Mouse (Mus musculus) frontal cortex, postnatal 14 days (tissue): ENCODE data around the gene Fndc8.

Source experiments
- DNase-seq, 2 experiments: peaks; one replicate each; pipeline ENCODE4 v3.0.0; 2022; ENCODE audit warnings: low spot score in 2 of 2

Fndc8 gene

DNA sequence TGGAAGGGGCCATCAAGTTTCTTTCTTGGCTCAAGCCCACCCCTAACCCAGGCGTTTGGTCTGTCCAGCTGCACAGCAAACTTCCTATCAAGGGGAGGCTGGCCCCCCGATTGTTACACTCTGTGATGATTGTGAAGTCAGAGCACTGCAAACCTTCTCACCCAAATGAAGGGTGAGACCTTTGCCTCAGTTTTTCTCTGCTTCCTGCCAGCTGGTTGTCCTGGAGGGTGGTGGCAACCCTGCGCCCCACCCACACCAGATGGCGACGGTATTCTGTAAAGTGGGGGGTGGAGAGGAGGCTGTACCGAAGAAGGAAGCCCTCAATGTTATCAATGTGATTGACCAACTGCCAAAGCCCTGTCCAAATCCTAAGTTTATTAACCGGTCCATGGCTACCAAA lies at the start of gene Fndc8:
Gene Fndc8, plus strand, starts transcription at position 189 of the 400 bp plus-strand sequence.
- DNase-seq = no peak

DNA sequence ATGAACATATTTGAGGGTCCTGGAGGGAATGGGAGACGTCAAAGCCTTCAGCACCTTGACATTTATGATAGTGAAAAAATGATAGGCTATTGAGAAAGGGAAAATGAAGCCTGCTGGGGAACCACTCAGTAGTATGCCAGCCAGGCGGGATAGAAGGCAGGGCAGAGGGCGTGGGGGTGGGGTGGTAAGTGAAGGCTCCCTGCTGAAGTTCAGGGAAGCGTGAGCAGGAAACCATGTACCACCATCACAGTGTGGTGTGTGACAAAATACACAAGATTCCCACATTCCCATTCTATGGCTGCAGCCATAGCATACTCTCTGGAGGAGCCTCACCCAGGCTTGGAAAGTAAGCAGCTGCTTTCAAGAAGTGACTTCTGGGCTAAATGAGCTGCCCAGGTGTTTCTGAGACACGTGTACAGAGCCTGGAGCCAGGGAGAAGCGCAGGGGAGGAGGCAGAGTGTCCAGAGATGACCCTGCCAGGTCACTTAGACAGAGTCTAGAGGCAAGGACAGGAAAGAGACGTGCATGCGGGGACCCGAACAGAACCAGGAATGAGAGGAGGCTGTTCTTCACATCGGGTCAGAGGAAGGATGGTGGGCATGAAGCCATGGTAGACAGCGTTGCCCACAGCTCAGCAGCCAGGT lies 47.0 kb upstream of the Fndc8 start:
- no peak for DNase-seq

DNA sequence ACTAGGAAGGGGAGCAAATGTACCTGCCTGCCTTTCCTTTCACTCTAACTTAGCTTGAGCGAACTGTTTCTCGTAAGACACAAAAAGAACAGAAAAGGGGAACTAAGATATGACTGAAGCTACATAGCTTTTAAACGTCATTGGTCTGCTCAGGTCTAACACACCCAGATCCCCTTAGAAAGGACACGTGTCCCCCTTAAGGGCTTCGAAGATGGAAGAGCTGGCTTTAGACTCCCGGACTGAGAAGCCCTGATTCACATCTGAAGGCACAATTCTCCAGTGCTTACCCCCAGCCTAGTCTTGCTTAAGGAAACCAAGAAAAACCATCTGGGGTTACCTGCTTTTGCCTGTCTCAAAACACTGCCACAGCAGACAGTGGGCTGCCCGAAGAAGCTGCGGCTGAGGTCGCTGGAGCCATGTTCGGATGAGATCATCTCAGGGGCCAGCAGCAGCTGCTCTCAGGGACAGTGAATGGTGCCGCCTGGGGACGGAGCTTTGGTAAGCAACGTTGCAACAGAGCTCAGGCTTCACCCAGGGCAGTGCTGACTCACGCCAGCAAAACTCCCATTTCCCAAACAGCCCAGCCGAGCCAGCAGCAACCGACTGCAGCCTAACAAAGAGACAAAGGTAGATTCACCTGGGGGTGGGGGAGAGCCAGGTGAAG lies 46.4 kb upstream of the Fndc8 start:
- DNase-seq = peak; percentile 21 to 25

DNA sequence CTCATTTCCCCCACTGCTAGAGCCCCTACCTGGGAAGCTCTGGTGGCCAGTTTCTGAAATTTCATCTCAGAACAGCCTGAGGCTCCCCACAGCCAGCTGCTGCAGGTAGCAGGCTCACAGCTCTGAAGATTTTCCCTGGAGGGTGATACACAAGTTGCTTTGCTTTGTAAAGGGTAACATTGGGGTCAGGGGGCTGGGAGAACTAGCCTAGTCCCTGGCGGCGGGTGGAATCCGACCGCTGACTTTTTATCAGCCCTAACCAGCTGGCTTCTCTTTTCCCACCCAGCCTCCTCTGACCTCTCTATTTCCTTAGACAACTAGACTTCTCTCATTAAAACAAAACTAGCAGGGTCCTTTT lies 45.9 kb upstream of the Fndc8 start:
- no peak for DNase-seq

DNA sequence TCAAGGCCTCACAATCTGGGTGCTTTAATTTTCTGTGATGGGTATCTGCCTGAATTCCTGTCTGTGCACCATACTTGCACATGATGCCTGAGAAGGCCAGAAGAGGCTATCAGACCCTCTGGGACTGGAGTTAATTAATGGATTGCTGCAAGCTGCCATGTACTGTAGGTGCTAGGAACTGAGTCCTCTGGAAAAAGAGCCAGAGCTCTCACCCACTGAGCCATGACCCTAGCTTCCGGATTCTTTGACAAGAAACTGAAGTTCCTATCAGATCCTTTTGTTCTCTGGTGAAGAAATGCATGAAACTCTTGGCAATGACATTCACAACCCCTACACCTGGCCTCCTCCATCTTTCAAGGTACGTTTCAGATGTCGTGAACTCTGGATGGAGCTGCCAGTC lies 45.0 kb upstream of the Fndc8 start:
- DNase-seq = no peak

DNA sequence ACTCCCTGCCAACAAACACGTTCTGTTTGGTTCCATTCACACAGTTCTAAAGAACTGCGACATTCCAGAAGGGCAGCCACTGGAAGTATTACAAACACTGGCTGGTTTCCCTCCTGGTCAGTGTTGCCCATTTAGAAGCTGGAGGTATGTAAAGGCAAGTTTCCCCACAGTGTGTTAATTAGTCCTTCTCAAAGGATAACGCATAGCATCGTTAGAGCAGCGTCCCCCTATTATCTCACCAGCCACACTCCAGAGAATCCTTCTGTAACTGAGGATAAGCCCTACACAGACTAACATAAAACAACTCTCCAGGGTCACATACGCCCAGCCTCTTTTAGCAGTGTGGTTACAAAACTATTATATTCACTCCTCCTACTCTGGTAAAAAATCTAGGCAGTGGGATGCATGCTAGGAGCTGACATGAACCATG lies 44.3 kb upstream of the Fndc8 start:
- DNase-seq = no peak

DNA sequence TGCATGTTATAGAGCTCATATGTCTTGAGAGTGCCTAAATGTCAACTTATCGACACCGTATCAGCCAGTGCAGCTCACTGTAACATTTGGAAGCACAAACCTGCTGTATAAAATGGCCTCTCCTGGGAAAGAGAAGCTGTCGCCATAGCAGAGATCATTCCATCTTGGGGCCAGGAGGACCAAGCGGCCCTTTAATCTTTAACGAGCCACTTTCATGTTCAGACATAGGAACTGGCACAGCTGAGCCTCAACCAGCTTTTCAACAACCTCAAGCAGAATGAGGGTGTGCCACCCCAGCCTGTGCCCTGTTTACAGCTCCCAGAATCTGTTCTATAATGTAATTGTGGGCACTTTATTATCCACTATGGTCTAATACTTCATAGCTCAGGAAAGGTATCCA lies 41.7 kb upstream of the Fndc8 start:
- no peak for DNase-seq

DNA sequence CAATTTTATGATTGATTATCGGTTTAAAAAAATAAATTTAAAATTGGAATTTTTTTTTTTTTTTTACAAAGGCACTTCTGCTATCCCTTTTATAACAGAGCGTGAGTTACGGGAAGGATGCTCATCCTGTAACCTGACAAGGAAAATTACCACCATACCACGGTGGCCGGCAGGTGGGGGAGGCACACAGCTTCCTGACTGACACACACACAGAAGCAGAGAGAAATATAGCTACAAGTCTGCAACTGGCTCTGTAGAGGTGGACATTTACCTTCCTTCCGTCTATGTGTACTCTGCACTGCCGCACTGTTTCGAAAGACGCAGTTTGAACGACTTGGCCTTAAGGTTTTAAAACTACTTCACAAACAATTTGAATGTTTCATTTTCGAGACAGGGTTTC lies 39.8 kb upstream of the Fndc8 start:
- no peak for DNase-seq

DNA sequence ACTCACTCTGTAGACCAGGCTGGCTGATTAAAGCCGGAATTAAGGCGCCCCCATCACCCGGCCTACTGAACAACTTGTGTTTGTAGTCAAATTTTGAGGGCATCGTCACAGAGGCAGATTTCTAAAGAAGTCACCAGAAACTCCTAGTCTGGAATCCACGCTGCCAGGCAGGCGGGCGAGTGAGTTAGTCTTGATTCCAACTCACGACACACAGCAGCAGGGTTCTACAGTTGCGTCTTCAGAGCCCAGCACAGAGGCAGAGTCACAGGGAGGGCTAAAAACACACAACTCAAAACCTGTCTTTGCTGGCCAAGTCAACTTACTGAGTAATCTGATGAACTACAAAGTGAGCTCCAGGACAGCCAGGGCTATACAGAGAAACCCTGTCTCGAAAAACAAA lies 39.4 kb upstream of the Fndc8 start:
- DNase-seq = no peak

DNA sequence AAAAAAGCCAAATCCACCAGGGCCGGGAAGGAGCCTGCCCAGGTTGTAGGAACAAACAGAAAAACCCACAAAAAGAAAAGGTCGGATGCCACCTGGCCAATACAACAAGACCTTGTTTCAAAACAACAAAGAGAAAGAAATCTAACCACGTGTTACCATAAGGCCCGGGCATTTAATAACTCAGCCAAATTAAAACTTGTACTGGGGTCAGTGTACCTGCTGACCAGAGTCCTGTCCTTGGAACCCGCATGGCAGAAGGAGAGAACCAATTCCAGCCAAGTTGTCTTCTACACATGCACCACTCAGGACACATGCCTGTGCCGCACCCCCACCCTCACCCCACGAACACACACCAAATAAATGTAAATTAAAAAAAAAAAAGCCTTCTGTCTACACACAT lies 39.0 kb upstream of the Fndc8 start:
- no peak for DNase-seq

DNA sequence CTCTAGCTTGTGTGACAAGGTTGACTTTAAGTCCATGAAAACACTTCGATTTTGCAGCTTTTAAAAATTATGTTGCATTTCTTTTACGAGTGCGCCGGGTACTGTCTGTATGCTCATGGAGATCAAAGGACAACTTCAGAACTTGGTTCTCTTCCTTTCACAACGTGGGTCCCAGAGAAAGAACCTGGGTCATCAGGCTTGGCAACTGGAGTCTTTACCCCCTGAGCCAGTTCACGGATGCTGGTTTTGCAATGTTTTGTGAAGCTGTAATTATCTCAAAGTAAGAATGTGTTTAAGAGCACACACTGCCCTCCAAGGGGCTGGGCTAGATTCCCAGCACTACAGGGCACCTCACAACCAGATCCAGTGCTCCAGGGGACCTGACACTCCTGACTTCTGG lies 37.8 kb upstream of the Fndc8 start:
- no peak for DNase-seq

DNA sequence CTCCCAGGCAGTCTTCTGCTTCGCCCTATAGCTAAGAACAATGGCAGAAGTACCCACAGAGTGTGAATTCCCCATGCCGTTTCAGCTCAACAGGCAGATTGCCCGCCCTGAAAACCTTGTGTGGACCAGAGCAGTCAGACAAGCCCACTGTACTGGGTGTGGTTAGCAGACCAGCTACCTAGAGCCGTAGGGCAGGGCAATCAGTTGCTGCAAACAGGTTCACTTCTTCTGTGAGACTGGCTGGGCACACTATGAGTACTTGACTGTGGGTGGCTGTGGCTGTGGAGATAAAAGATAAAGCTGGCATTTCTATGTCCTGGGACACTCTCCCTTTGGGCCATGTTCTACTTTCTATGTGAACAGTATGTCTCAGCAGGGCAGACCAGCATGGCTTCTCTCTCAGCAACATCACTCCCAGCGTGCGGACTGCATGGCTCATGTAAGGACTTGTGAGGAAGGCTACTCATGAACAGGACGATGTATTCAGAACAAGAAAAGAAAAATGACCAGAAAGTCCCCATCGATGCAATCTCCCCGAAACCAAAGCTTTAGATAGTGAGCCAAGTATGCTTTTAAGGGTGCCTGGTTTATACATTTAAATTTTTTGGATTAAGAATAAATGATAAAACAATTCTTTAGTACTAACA lies 36.5 kb upstream of the Fndc8 start:
- DNase-seq = no peak

DNA sequence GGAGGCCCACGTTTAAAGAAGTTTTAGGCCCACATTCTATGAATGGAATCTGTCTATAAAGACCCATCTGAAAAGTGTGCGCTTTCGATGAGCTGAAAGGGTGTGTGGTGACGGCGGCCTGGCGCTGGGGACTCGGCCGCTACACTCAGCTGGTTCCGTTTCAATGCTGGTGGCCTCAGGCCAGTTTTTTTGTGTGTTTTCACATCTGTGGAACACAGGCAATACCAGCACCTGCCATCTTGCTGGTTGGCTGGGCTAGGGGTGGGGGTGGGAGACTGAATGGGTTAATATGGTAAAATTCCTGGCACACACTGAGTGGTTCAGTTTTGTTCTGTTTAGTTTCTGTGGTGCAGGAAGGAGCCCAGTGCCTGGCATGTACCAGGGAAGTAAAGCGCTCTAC lies 35.9 kb upstream of the Fndc8 start:
- DNase-seq = no peak

DNA sequence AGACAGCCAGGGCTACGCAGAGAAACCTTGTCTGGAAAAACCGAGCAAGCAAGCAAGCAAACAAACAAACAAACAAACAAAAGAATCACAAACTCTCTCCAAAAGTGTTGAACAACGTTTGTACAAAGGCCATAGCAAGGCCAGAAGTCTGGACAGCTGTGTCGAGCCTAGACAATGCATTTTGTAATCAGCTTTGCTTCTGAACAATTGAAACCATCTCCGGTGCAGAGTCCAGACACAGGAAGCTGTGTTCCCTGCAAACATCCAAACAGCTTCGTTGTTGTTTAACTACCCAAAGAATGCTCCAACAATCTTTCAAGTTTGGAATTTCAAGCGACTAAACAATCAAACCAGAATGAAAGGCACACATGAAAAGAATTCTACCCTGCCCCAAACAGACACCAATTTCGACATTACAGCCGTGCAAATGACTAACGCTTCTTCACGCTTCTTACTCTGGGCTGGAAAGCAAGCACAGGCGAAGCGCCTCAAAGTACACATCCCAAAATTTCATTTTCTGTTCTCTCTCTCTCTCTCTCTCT lies 34.5 kb upstream of the Fndc8 start:
- no peak for DNase-seq

DNA sequence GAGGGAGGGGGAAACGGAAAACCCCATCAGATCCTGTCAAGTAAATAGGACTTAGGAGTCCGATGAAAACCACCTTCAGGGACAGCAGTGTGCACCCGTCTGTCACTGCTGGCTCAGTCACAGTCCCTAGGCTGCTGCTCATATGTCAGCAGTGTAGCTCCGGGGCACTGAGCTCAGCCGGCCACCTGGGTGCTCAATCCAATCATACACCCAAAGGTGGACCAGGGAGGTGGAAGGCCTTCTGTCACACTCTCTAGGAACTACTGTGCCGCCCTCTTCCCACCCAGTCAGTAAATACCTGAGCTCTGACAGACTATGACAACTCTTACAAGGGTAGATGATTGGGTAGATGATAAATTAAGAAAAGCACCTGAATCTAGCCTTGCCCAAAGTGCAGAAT lies 31.2 kb upstream of the Fndc8 start:
- DNase-seq = no peak

DNA sequence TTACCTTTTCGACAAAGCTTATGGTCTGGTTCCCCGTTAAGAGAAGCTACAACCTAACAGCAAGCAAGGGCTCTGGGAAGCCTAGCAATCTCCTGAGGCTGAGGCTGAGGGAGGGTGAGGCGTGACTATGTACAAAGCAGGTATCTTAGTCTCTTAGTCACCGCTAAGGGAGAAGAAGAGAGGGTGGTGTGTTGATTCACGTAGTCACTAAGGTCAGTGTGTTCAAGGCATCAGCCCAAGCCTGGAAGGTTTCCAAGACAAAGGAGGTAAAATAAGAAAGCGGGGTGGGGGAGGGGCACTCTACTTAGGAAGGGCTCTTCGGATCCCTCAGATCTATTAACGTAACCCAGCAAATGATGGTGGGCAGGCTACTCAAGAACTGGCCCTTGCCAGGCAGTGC lies 30.4 kb upstream of the Fndc8 start:
- DNase-seq = no peak

DNA sequence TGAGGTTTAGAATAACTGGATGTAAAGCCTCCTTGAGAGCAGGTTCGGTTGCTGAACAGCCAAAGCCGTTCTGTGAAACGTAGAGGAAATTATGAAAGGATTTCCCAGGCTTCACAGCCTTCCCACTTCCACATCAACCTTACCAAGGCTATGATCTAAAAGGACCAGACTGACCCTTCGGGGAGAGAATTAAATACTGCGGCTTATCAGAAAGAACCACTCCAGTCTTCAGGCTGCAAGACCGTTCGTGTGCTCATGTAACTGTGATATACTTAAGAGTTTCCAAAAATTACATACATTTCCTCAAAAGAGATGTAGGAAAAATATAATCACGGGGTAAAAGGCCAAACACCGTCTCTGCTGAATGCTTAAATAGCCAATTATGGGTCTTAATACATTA lies 29.3 kb upstream of the Fndc8 start:
- no peak for DNase-seq

DNA sequence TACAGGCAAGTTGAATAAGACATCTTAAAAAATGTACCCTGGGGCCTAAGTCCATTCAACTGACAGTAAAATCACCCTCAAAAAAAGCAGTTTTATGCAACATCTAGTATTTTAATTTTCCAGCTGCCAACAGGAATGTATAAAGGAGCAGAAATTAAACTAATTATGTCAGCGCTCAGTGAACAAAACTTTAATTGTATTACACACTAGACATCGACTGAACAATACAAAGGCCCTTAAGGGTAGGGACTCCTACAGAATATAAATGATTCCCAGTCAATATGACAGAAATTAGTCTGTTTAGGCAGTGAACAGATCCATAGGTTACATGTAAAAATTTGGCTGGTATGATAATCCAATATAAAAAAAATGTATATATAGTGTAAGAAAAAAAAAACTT lies 28.9 kb upstream of the Fndc8 start:
- no peak for DNase-seq

DNA sequence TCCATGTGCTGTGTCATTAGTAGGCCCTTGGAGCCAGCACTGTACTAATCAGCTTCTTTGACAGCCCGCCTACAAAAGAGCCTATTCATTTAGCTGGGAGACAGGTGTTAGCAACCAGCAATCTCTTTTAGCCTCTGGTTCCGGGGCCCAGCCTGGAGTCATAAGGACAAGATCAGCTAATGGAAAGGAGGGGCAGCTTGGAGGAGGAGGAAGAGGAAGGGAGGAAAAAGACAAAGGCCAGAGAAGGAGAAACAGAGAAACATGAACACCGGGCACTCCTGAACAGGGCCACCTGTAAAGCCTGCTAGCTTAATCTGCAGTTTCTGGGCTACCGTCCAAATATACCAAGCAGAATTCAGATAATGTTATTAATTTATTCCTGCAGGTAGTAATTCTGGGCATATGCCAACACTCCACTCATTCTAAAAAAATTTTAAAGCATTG lies 28.4 kb upstream of the Fndc8 start:
- DNase-seq = no peak

DNA sequence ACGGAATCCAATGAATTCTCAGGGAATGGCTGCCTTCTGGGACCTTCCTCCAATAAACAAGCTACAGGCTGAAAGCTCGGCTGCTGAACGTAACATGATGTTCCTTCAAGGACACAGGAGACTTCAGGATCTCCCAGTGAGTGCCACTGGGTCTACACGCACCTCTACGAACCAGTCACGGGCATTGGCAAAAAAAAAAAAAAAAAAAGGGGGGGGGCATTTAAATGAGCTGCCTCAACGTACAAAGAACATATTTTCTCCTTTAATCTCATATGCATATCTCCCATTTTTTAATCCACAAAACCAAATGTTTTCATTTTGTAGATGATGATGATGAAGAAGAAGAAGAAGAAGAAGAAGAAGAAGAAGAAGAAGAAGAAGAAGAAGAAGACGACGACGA lies 26.0 kb upstream of the Fndc8 start:
- DNase-seq = no peak

DNA sequence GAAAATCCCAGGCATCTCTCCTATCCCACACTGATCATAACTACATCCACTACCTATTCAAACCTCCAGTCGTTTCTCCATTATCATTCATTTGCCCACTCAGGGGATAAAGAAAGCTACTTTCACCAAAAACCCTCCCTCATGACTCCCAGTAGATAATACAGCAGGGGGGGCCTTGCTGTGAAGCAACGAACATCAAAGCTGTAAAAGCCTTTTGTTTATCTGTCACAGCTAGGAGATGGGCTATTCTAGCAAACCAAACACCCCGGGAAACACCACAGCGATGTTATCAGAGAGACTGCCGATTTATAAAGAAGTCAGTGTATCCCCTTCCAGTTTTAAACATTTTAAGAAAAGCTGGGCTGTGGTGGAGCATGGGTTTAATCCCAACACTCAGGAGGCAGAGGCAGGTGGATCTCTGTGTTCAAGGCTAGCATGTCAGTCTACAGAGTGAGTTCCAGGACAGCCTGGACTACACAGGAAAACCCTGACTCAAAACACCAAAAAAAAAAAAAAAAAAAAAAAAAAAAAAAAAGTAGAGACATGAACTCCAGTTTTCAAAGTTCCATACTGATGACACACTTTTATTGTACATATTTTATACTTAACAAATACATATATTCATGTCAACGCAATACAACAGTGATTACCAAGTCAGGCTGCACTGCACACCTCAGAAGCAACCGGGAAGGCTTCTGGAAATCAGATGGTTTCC lies 24.9 kb upstream of the Fndc8 start:
- no peak for DNase-seq

DNA sequence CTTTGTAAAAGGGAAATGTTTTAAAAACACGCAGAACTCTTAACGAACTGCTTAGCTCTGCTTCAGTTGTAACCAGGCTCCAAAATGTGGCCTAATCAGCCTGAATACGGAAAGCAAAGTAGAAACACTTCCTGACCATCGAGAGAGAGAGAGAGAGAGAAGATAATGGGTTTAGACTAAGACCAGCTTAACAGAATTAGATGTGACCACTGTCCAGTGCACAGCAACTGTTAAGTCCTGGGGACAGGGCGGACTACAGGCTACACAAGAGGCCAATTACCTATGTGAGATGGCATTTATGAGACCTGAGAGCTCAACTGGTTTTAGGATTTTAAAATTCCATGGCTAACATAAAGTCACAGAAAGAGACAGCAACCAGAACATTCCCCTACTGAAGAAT lies 24.0 kb upstream of the Fndc8 start:
- no peak for DNase-seq
